Mouse (Mus musculus) bone marrow, adult 2 months (tissue): Measurements from ENCODE around the gene Gyg. TPM values are rescaled to one million over a fixed set of nuclear protein-coding genes. Genes with fewer than 3 reads are reported as not detected.

Experiments
- H3K27ac ChIP-seq: fragments of 200-500 bp; 2 replicates; pipeline ENCODE4 v1.5.1; 2012; ENCODE audit warnings: low read depth, mild to moderate bottlenecking, control low read depth, inconsistent platforms, low read length; ENCODE audit not compliant: control insufficient read depth, poor library complexity, insufficient read depth
- H3K4me1 ChIP-seq: fragments of 200-500 bp; 2 replicates; pipeline ENCODE4 v1.6.1; 2011; ENCODE audit warnings: low read length; ENCODE audit not compliant: control insufficient read depth, insufficient read depth
- H3K4me3 ChIP-seq: fragments of 200-500 bp; replicated peaks from 2 replicates; pipeline ENCODE3; 2011; ENCODE audit warnings: mild to moderate bottlenecking, low read depth, low read length, control low read depth; ENCODE audit not compliant: control insufficient read depth
- CTCF ChIP-seq: fragments of 200-500 bp; IDR thresholded peaks from 2 replicates; pipeline ENCODE4 v1.5.1; 2011; ENCODE audit warnings: low read length, control low read depth; ENCODE audit not compliant: control insufficient read depth, insufficient read depth
- POLR2A ChIP-seq: fragments of 200-500 bp; IDR thresholded peaks from 2 replicates; pipeline ENCODE4 v1.6.1; 2011; ENCODE audit warnings: low read depth, mild to moderate bottlenecking, control low read depth, low read length, borderline replicate concordance; ENCODE audit not compliant: control insufficient read depth
- WGBS: fragments of 180-500 bp; shearing (Covaris S2); methylation state at CpG from one replicate; pipeline ENCODE4 v1.1.7; 2018; 5-methylcytosine and 5-hydroxymethylcytosine counted together
- polyA plus RNA-seq: library from polyadenylated mRNA; stranded (reverse); fragments of >200 nt; gene quantifications from 2 replicates; pipeline ENCODE4 v1.2.4, GENCODE M21; 2011; ENCODE audit warnings: low replicate concordance; ENCODE audit not compliant: missing spikeins, insufficient read depth, insufficient read length

Gyg gene
- polyA plus RNA-seq, 1 experiment: 25.4 TPM

- Histone ChIP-seq H3K4me3 (no peak overlapping the region), H3K27ac (no peak overlapping the region), H3K4me1 (no peaks in the 10 kb centered on the region; the same call in 1 of the 2 replicates)
- TF ChIP-seq POLR2A (no peak), CTCF (no peak)
Measured at GRCm38 (mm10) chr3:20141240-20141639, 13.9 kb downstream of the Gyg start.

GRCm38 (mm10) chr3:20136868-20137581, 18.1 kb downstream of the Gyg start:
- 68% methylated on average over 9 of the region's 9 CpGs for WGBS
- no peaks in the 10 kb centered on the region for H3K4me1 ChIP-seq
- TF ChIP-seq CTCF (no peak), POLR2A (no peak)
- H3K27ac ChIP-seq: no peak overlapping the region
- no peak overlapping the region for H3K4me3 ChIP-seq

DNA sequence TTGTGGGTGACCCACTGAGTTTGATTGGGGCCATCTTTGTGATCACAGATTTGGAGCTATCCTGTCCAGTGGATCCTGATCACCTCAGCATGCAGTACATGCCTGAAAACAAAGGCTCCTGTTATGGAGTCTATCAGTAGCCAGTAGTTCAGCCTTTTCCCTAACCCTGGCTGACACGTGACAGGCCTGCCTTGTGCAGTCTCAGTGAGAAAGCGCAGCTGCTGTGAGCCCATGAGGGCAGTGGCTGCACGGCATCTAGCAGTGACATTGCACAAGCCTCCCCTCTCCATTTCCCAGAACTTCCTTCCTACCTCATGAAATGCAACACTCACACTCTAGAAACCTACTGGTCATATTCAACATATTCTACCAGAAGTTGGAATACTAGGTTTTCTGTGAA, 20.6 kb downstream of the Gyg start:
- WGBS: 33% methylated on average over 3 of the region's 3 CpGs
- Histone ChIP-seq H3K27ac (no peak overlapping the region), H3K4me1 (no peaks in the 10 kb centered on the region; the same call in 1 of the 2 replicates), H3K4me3 (no peak overlapping the region)
- TF ChIP-seq POLR2A (no peak), CTCF (no peak)

DNA sequence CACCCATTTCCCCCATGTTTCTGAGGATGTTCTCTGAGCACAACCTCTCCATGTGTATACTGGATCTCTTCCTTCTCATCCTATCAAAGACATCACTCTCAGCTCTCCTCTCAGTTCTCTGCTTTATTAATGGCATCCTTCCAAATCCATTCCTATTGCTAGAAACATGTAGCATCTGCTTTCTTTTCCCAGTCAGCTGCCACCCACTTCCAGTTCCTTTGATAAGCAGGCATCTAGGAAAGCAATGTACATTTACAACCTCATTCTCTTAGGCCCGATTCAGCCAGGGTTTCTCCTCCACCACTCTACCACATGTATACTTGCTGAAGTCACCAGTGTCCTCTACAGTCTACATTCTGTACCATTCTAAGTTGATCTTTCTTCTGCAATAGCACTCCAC, 21.4 kb downstream of the Gyg start:
- WGBS: 91% methylated on average over 1 of the region's 1 CpGs
- Histone ChIP-seq H3K4me3 (no peak overlapping the region), H3K4me1 (no peaks in the 10 kb centered on the region; the same call in 1 of the 2 replicates), H3K27ac (no peak overlapping the region)
- TF ChIP-seq CTCF: no peak
- no peak for TF ChIP-seq POLR2A

- Histone ChIP-seq H3K4me1 (no peaks in the 10 kb centered on the region; the same call in 1 of the 2 replicates), H3K4me3 (no peak overlapping the region), H3K27ac (no peak overlapping the region)
- 57% methylated on average over 1 of the region's 1 CpGs for WGBS
- TF ChIP-seq CTCF (no peak), POLR2A (no peak)
Measured at GRCm38 (mm10) chr3:20132731-20133130, 22.4 kb downstream of the Gyg start.

DNA sequence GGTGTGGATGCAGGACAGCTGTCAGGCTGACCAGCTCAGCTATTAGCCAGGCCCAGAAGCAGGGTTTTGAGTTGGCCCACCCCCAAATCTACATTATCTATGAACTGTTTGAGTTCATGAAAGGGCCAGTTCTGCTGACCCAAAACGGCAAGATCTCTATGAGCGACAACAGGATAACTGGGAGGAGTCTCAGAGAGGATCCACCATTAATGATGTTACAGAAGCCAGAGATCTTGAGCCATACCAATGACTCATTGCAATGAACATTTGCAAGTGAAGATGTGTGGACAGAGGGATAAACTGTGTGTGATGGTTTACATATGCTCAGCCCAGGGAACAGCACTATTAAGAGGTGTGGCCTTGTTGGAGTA, 23.8 kb downstream of the Gyg start:
- TF ChIP-seq POLR2A: no peak
- no peak for TF ChIP-seq CTCF
- Histone ChIP-seq H3K4me3 (no peak overlapping the region), H3K4me1 (no peaks in the 10 kb centered on the region; the same call in 1 of the 2 replicates), H3K27ac (no peak overlapping the region)
- WGBS: 71% methylated on average over 2 of the region's 2 CpGs

DNA sequence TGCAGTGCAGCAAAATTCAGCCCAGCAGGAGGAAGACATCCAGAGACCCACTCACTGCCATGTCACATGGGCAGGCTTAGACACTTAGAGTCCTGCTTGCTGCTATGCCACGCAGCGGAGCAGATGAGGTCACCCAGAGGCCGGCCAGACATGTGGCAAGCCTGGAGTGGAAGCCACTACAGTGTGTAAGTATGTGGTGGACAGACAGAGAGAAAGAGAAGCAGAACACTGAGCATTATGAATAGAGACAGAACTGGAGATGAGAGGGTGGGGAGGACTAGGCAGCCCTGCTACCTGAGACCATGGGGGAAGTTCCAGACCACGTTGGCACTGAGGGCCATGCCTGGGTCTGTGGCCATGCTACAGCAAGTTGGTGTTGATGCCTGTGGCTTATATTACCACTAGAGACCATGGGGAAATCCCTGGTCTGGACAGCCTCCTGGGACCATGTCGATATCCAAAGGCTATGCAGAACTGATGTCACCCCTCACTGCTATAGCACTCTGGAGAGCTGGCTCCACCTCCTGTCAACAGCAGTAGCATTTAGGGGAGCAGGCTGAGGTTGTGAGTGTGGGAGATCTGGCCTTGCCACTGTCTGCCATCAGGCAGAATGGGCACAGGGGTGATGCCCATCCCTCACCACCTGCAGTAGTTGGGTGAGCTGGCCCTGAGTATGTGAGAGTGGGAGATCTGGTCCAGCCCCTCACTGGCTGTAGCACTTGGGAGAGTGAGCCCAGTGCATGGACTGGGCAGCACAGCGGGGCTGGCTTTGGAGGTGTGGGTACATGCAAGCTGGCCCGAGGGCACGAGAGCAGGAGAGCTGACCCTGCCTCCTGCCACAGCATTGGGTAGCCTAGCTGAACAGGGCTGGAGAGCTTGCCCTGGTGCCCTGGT, 24.4 kb downstream of the Gyg start:
- TF ChIP-seq CTCF: no peak
- no peak for TF ChIP-seq POLR2A
- no peak overlapping the region for H3K4me3 ChIP-seq

DNA sequence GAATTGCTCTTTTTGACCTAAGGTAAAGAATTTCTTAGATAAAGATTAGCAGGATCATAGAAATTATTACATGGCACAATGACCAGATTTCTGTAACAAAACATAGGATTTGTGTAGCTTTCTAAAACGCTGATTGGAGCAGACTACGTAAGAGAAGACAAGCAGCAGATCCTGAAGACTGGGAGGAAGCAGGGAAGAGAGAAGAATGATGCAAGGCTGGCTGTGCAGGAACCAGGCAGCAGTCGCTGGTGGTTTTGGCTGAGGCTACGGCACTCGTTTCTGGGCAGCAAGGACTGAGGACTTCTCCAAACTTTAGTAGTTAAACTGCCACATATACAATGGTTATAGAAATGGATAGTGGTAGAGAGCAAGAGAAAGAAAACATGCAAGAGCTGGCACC, 25.6 kb downstream of the Gyg start:
- no peaks in the 10 kb centered on the region; the same call in 1 of the 2 replicates for H3K4me1 ChIP-seq
- 37% methylated on average over 5 of the region's 5 CpGs for WGBS
- H3K4me3 ChIP-seq: no peak overlapping the region
- TF ChIP-seq POLR2A (no peak), CTCF (no peak)
- no peak overlapping the region for H3K27ac ChIP-seq

More for the DNA sequence above, 24.4 kb downstream of the Gyg start:
- H3K27ac ChIP-seq: no peak overlapping the region; the same call in 1 of the 2 replicates
- WGBS: 53% methylated on average over 8 of the region's 8 CpGs
- no peaks in the 10 kb centered on the region; the same call in 1 of the 2 replicates for H3K4me1 ChIP-seq
